25 mouse cellular contexts compared by ENCODE assay signal in the genomic region with DNA sequence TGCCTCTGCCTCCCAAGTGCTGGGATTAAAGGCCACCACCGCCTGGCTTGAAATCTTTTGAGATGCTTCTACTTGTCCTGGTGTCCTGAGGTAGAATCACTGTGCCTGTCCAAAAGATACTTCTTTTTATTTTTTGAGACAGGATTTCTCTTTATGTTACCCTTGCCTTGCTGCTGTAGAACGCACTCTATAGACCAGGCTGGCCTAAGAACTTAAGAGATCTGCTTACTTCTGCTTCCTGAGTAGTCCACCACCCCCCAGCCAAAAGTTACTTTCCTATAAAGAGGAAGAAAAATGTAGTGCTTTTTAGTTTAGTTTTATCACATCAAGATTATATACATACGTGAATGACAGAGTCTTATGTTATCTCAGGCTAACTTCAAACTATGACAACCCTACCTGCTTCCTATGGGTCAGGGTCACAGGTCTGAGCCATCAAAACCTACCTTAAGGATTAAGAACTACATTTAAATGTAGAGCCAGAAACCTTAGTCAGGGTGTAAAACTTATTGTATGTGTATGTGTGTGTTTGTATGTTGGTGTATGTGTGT. TPM values are rescaled to one million over a fixed set of nuclear protein-coding genes. Genes with fewer than 3 reads are reported as not detected.
DNase-seq lines count a peak whose midpoint lies in the region; ATAC-seq and TF ChIP-seq lines count a peak whose summit lies in the region.
"Had no signal": no experiment of that assay in that cellular context is flagged by ENCODE, and none has a peak within 500 bp of the region (broad histone marks: within the 10 kb centered on the region; RNA-seq: fewer than 3 reads in every experiment).

No protein-coding gene starts in this region.

- peak; percentile 17 to 32; a peak in 1 of 4 replicates for ATAC-seq in hematopoietic stem cell, adult 5-6 weeks (replicated peaks in 1 of 2; ENCODE audit: insufficient read depth in 1 of 2, low FRiP score in 2 of 2, low TSS enrichment in 1 of 2, low read depth in 1 of 2, poor library complexity in 2 of 2, severe bottlenecking in 2 of 2)
- no peak for ATAC-seq in intestine, postnatal 0 days
- ATAC-seq: activated CD4-positive, CD25-positive, alpha-beta regulatory T cell, adult 4 months; CD4-positive, CD25-positive, alpha-beta regulatory T cell, adult 4 months; forebrain, embryonic 15.5 days; hindbrain, postnatal 0 days; Patski had no signal

- peaks cover 40% of the 10 kb centered on the region for H3K79me2 ChIP-seq in MEL (ENCODE audit: control insufficient read depth, insufficient read depth, low read length, poor library complexity)

- H3K36me3 ChIP-seq in MEL (ENCODE audit: control insufficient read depth in 1 of 2, insufficient read depth in 2 of 2, low read length in 2 of 2), result peaks cover 2 to 51% of the 10 kb centered on the region in 2 experiments
- 0 out of 2 replicates have a peak, but pooled peaks cover 3% of the 10 kb centered on the region for H3K36me3 ChIP-seq in splenic B cell, adult 2 months (ENCODE audit: control insufficient read depth, insufficient read depth, low read length, poor library complexity, severe bottlenecking)
- H3K36me3 ChIP-seq in intestine, postnatal 0 days (ENCODE audit: control insufficient read depth, insufficient read depth), result no peaks in the 10 kb centered on the region; the same call in none of the 2 replicates

- no peak overlapping the region for H3K4me3 ChIP-seq in MEL (ENCODE audit: control insufficient read depth in 1 of 2, insufficient read depth in 1 of 2, low read depth in 2 of 2, low read length in 2 of 2)
- H3K4me3 ChIP-seq in intestine, postnatal 0 days (ENCODE audit: low read depth, low read length), result no peak overlapping the region
- H3K4me3 ChIP-seq: embryonic facial prominence, embryonic 15.5 days; erythroblast, embryonic 14.5 days; forebrain, embryonic 10.5 days; forebrain, embryonic 15.5 days; heart, adult 2 months; heart, embryonic 12.5 days; hindbrain, embryonic 13.5 days had no signal

- no peak for TF ChIP-seq RAD21 in MEL (IDR thresholded peaks at IDR 0.05; ENCODE audit: low read depth, low read length)

- no peak for TF ChIP-seq CTCF in MEL (IDR thresholded peaks at IDR 0.05 in 2 of 3, conservative IDR thresholded peaks at IDR 0.05 in 1 of 3; ENCODE audit: control insufficient read depth in 1 of 3, insufficient read depth in 1 of 3, low read depth in 2 of 3, low read length in 3 of 3, poor library complexity in 1 of 3, severe bottlenecking in 1 of 3)
- TF ChIP-seq CTCF in intestine, postnatal 0 days (IDR thresholded peaks at IDR 0.05; ENCODE audit: low read depth), result no peak

- H3K9me3 ChIP-seq in MEL (replicated peaks; ENCODE audit: insufficient read depth, low read length), result no peaks in the 10 kb centered on the region
- H3K9me3 ChIP-seq in intestine, postnatal 0 days (ENCODE audit: control insufficient read depth), result no peaks in the 10 kb centered on the region
- H3K9me3 ChIP-seq: embryonic facial prominence, embryonic 15.5 days; forebrain, embryonic 10.5 days; forebrain, embryonic 15.5 days; G1E; heart, embryonic 12.5 days; hindbrain, embryonic 13.5 days had no signal

- DNase-seq in 416B (ENCODE audit: low read depth) (peak; percentile 27), MEL (ENCODE audit: low read depth, low spot score) (peak; percentile 79)
- peak; percentile 41 for DNase-seq in splenic B cell, adult 2 months (ENCODE audit: low read depth, low spot score)
- DNase-seq in thymus, postnatal 4 days, result no peak
- DNase-seq: adrenal gland, postnatal 14 days; cerebellum, adult 11-12 months; cerebellum, adult 9-10 months; cerebellum, postnatal 36 days; embryo, embryonic 11 days; gastrocnemius, postnatal 36 days; heart, adult 2 months; heart, postnatal 4 days had no signal

- H3K4me1 ChIP-seq in MEL (ENCODE audit: control insufficient read depth in 1 of 2, insufficient read depth in 2 of 2, low read length in 2 of 2), result peaks cover 15 to 21% of the 10 kb centered on the region in 2 experiments
- H3K4me1 ChIP-seq in intestine, postnatal 0 days (replicated peaks; ENCODE audit: control insufficient read depth, insufficient read depth, low read length), result no peaks in the 10 kb centered on the region
- H3K4me1 ChIP-seq: embryonic facial prominence, embryonic 15.5 days; heart, embryonic 12.5 days had no signal

- peak; percentile 19 to 59; a peak in 1 of 4 replicates for TF ChIP-seq EP300 in MEL (IDR thresholded peaks at IDR 0.05; ENCODE audit: low read depth in 1 of 2, low read length in 2 of 2)

- H3K27me3 ChIP-seq in MEL (ENCODE audit: control insufficient read depth in 1 of 2, insufficient read depth in 2 of 2, low read length in 2 of 2), result no peaks in the 10 kb centered on the region
- H3K27me3 ChIP-seq in splenic B cell, adult 2 months (ENCODE audit: control insufficient read depth, insufficient read depth, low read length, poor library complexity, severe bottlenecking), result no peaks in the 10 kb centered on the region
- H3K27me3 ChIP-seq in intestine, postnatal 0 days (replicated peaks; ENCODE audit: control insufficient read depth, insufficient read depth, low read length), result no peaks in the 10 kb centered on the region
- H3K27me3 ChIP-seq: embryonic facial prominence, embryonic 15.5 days; forebrain, embryonic 15.5 days; heart, embryonic 12.5 days; hindbrain, embryonic 13.5 days; Patski had no signal

- WGBS in intestine, postnatal 0 days, result 80% methylated on average over 3 of the region's 3 CpGs

- no peak overlapping the region for H3K4me2 ChIP-seq in intestine, postnatal 0 days (replicated peaks; ENCODE audit: low read depth)
- H3K4me2 ChIP-seq: embryonic facial prominence, embryonic 15.5 days; forebrain, embryonic 15.5 days; heart, embryonic 12.5 days; hindbrain, embryonic 13.5 days had no signal

- TF ChIP-seq POLR2A in MEL (IDR thresholded peaks at IDR 0.05; ENCODE audit: control insufficient read depth in 1 of 2, insufficient read depth in 1 of 2, low read depth in 1 of 2, low read length in 2 of 2, poor library complexity in 1 of 2), result no peak

- no peak overlapping the region for H3K9ac ChIP-seq in MEL (ENCODE audit: control insufficient read depth, low read depth, low read length, poor library complexity, severe bottlenecking)
- no peak overlapping the region for H3K9ac ChIP-seq in intestine, postnatal 0 days (ENCODE audit: low read depth, low read length)
- H3K9ac ChIP-seq: embryonic facial prominence, embryonic 15.5 days; forebrain, embryonic 15.5 days; heart, embryonic 12.5 days; hindbrain, embryonic 13.5 days had no signal

- peak overlapping the region; percentile 53 for H3K27ac ChIP-seq in MEL (ENCODE audit: control insufficient read depth, low read depth, low read length)
- no peak overlapping the region for H3K27ac ChIP-seq in intestine, postnatal 0 days (ENCODE audit: low read depth, low read length)
- H3K27ac ChIP-seq: embryonic facial prominence, embryonic 15.5 days; forebrain, embryonic 10.5 days; forebrain, embryonic 15.5 days; heart, adult 2 months; hindbrain, embryonic 13.5 days; hindbrain, postnatal 0 days had no signal

TF ChIP-seq in MEL, 35 proteins besides CTCF, POLR2A, EP300 and RAD21:
- TF ChIP-seq E2F4 (IDR thresholded peaks at IDR 0.05; ENCODE audit: borderline replicate concordance, low read depth, low read length), result no peak
- TF ChIP-seq NELFE (IDR thresholded peaks at IDR 0.05; ENCODE audit: low read depth, low read length), result no peak
- TF ChIP-seq RCOR1 (IDR thresholded peaks at IDR 0.05; ENCODE audit: low read depth, low read length), result no peak
- peak; percentile 58; the same call in 1 of the 2 replicates for TF ChIP-seq GATA1 (IDR thresholded peaks at IDR 0.05; ENCODE audit: low read depth, low read length)
- no peak for TF ChIP-seq MEF2A (IDR thresholded peaks at IDR 0.05; ENCODE audit: extremely low read depth, insufficient replicate concordance, low read depth, low read length, poor library complexity, severe bottlenecking)
- no peak for TF ChIP-seq USF1 (IDR thresholded peaks at IDR 0.05; ENCODE audit: low read depth, low read length)
- no peak for TF ChIP-seq ELF1 (IDR thresholded peaks at IDR 0.05; ENCODE audit: low read depth, low read length)
- no peak for TF ChIP-seq POLR2AphosphoS5 (IDR thresholded peaks at IDR 0.05; ENCODE audit: borderline replicate concordance, low read depth, low read length)
- TF ChIP-seq CHD2 (IDR thresholded peaks at IDR 0.05; ENCODE audit: low read length), result no peak
- TF ChIP-seq ZNF384 (IDR thresholded peaks at IDR 0.05; ENCODE audit: low read depth, low read length), result no peak
- TF ChIP-seq SIN3A (IDR thresholded peaks at IDR 0.05; ENCODE audit: low read length), result 0 out of 2 replicates have a peak, but pooled peaks have one; percentile 34

RNA-seq across cellular contexts. Expression of gene Ep300, which starts 9.1 kb away (rescaled TPM):
- 11.6 and 13.4 TPM in 2 replicates for total RNA-seq in MEL (2012; rRNA removed)
- 10 to 100 TPM; 32.3 to 45.2 TPM for polyA plus RNA-seq in MEL (2012; ENCODE audit: insufficient read depth in 1 of 2, insufficient read length in 2 of 2, low read depth in 1 of 2, low replicate concordance in 2 of 2, missing spikeins in 1 of 2)
- total RNA-seq in hematopoietic stem cell, adult 5-6 weeks (2017), result 32.7 and 48.0 TPM in 2 replicates
- 8.9 and 10.0 TPM in 2 replicates for polyA plus RNA-seq in intestine, postnatal 0 days (2015; fragmentation: Nextera tagmentation; extraction: Ambion mirVana)
